Mouse (Mus musculus): ENCODE results near the gene Ablim1.

The Ablim1 gene

GRCm38 (mm10) chr19:57199361-57199760 is 115.4 kb downstream of the Ablim1 start:
- in situ Hi-C loops (cut with MboI; ENCODE audit: unreplicated experiment in 2 of 2): no loop called here

- in situ Hi-C loops (cut with MboI; ENCODE audit: unreplicated experiment in 2 of 2): no loop called here
These were observed 116.2 kb downstream of the Ablim1 start for GRCm38 (mm10) chr19:57198531-57198930.

- in situ Hi-C loops (cut with MboI; ENCODE audit: unreplicated experiment in 2 of 2): no loop called here
These were observed 116.7 kb downstream of the Ablim1 start for GRCm38 (mm10) chr19:57198029-57198428.

- in situ Hi-C loops (cut with MboI; ENCODE audit: unreplicated experiment in 2 of 2): no loop called here
These were observed 117.5 kb downstream of the Ablim1 start for GRCm38 (mm10) chr19:57197043-57197817.

GRCm38 (mm10) chr19:57196616-57197015 is 118.1 kb downstream of the Ablim1 start:
- in situ Hi-C loops (cut with MboI; ENCODE audit: unreplicated experiment in 2 of 2): no loop called here

- in situ Hi-C loops (cut with MboI; ENCODE audit: unreplicated experiment in 2 of 2): no loop called here
These were observed 119.4 kb downstream of the Ablim1 start for GRCm38 (mm10) chr19:57195169-57195930.

- in situ Hi-C loops (cut with MboI; ENCODE audit: unreplicated experiment in 2 of 2): no loop called here
These were observed 120.8 kb downstream of the Ablim1 start for GRCm38 (mm10) chr19:57193958-57194357.

GRCm38 (mm10) chr19:57193382-57193781 is 121.3 kb downstream of the Ablim1 start:
- in situ Hi-C loops (cut with MboI; ENCODE audit: unreplicated experiment in 2 of 2): no loop called here

GRCm38 (mm10) chr19:57191109-57191508 is 123.6 kb downstream of the Ablim1 start:
- in situ Hi-C loops (cut with MboI; ENCODE audit: unreplicated experiment in 2 of 2): no loop called here

GRCm38 (mm10) chr19:57189427-57189826 is 125.3 kb downstream of the Ablim1 start:
- in situ Hi-C loops (cut with MboI; ENCODE audit: unreplicated experiment in 2 of 2): loop anchor here in 1 of 2 experiments (10.0 kb wide), 1 partner anchor 55 kb away; no protein-coding TSS in a partner anchor

GRCm38 (mm10) chr19:57188553-57188952 is 126.2 kb downstream of the Ablim1 start:
- in situ Hi-C loops (cut with MboI; ENCODE audit: unreplicated experiment in 2 of 2): loop anchor here in 1 of 2 experiments (10.0 kb wide), 1 partner anchor 56 kb away; no protein-coding TSS in a partner anchor

GRCm38 (mm10) chr19:57185021-57185420 is 129.7 kb downstream of the Ablim1 start:
- in situ Hi-C loops (cut with MboI; ENCODE audit: unreplicated experiment in 2 of 2): loop anchor here in 1 of 2 experiments (10.0 kb wide), 1 partner anchor 60 kb away; no protein-coding TSS in a partner anchor

- in situ Hi-C loops (cut with MboI; ENCODE audit: unreplicated experiment in 2 of 2): loop anchor here in 1 of 2 experiments (10.0 kb wide), 1 partner anchor 62 kb away; no protein-coding TSS in a partner anchor
These were observed 131.6 kb downstream of the Ablim1 start for GRCm38 (mm10) chr19:57182938-57183720.

- in situ Hi-C loops (cut with MboI; ENCODE audit: unreplicated experiment in 2 of 2): loop anchor here in 1 of 2 experiments (10.0 kb wide), 1 partner anchor 63 kb away; no protein-coding TSS in a partner anchor
These were observed 132.7 kb downstream of the Ablim1 start for GRCm38 (mm10) chr19:57181852-57182528.

- in situ Hi-C loops (cut with MboI; ENCODE audit: unreplicated experiment in 2 of 2): loop anchor here in 1 of 2 experiments (10.0 kb wide), 1 partner anchor 63 kb away; no protein-coding TSS in a partner anchor
These were observed 133.4 kb downstream of the Ablim1 start for GRCm38 (mm10) chr19:57181317-57181716.

GRCm38 (mm10) chr19:57180908-57181307 is 133.8 kb downstream of the Ablim1 start:
- in situ Hi-C loops (cut with MboI; ENCODE audit: unreplicated experiment in 2 of 2): loop anchor here in 1 of 2 experiments (10.0 kb wide), 1 partner anchor 64 kb away; no protein-coding TSS in a partner anchor

GRCm38 (mm10) chr19:57180333-57180732 is 134.4 kb downstream of the Ablim1 start:
- in situ Hi-C loops (cut with MboI; ENCODE audit: unreplicated experiment in 2 of 2): loop anchor here in 1 of 2 experiments (10.0 kb wide), 1 partner anchor 64 kb away; no protein-coding TSS in a partner anchor

- in situ Hi-C loops (cut with MboI; ENCODE audit: unreplicated experiment in 2 of 2): no loop called here
These were observed 135.4 kb downstream of the Ablim1 start for GRCm38 (mm10) chr19:57179269-57179668.

- in situ Hi-C loops (cut with MboI; ENCODE audit: unreplicated experiment in 2 of 2): no loop called here
These were observed 137.4 kb downstream of the Ablim1 start for GRCm38 (mm10) chr19:57177334-57177733.

GRCm38 (mm10) chr19:57175077-57175476 is 139.6 kb downstream of the Ablim1 start:
- in situ Hi-C loops (cut with MboI; ENCODE audit: unreplicated experiment in 2 of 2): no loop called here

Measured in v-Abl transformed pro-B cells (cell line).